Mouse (Mus musculus) erythroid progenitor cell, adult 5-6 weeks (primary cell): ENCODE results near the gene Sec24d. TPM values are rescaled to one million over a fixed set of nuclear protein-coding genes. Genes with fewer than 3 reads are reported as not detected.

Experiments used
- ATAC-seq: replicated peaks from 2 replicates; pipeline ENCODE4 v1.8.0; 2016; ENCODE audit warnings: moderate number of reproducible peaks, mild to moderate bottlenecking, moderate TSS enrichment, inconsistent platforms; ENCODE audit not compliant: poor library complexity, low FRiP score, severe bottlenecking
- total RNA-seq, 2 experiments: library from RNA; stranded (forward) in 1 of 2; stranded (reverse) in 1 of 2; fragments of 150-400 nt in 1 of 2; fragments of 186-747, 209-891 nt in 1 of 2; gene quantifications; 2 replicates each; pipeline versions ENCODE4 v1.2.3 to v1.2.4; 2015 to 2017; ENCODE audit warnings: low replicate concordance in 2 of 2

The Sec24d gene
- total RNA-seq, 2 experiments from 2014 or later = 4.2 to 8.7 TPM

DNA sequence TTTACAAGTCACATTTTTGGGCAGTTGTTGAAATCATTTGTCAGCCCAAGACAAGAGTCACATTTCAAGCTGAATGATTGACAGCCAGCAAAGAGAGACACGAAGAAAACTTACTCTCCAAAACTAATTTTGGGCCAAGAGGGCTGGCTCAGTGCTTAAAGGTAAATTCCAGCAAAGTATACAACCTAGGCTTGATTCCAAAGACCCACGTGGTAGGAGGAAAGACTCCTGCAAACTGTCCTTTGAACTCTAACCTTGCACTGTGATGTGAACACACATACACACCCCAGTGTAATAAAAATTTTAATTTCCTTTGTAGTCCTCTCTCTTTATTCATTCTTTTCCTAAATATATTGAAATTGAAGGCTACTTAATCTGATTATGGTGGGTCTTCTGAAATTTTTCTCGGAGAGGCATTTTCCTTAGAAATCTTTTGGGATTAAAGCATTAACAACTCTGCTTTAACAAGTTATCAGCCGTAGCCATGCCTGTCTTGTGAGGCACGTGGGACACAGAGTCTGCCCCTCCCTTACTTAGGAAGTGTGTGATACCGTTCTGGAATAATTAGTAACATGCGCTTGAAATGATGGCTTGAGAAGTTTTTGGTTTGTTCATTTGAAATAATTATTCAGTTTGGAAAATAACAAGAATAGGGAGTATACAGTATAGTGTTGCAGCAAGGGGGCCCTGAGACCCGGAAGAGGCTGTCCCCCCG lies 21.8 kb downstream of the Sec24d start:
- ATAC-seq = no peak

DNA sequence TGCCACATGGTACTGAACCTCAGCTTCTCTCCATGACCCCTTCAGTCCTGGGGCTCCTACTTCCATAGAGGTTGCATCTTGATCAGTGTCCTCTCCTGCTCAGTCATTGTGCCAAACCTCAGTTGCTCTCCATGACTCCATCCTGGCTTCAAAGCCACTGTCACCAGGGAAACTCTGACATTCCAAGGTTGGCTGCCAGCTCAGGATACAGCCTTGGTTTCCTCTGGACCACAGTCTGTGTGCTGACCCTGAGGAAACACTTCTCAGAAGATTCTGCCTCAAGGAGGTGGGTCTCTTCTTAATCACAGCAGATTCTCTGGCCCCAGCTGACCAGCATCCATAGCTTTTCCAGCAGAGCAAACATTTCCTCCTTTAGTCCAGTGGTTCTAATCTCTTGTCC lies 24.4 kb downstream of the Sec24d start:
- ATAC-seq = no peak

DNA sequence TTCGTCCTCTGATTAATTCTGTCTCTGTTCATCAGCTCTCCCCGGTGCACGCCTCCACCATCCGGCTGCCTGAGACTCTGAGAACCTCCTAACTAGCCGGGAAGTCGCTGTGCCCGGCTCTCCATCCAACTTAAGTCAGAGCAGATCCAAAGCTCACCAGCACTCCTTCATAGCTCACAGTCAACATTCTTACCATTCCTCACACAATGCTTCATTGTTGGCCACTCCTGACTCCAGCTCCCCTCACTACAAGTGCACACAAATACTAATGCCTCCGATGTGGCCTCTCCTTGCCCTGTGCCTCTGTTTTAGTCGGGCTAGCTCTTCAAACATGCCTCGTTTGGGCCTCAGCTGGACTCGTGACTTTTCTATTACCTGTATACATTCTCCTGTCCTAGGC lies 29.4 kb downstream of the Sec24d start:
- ATAC-seq = no peak

DNA sequence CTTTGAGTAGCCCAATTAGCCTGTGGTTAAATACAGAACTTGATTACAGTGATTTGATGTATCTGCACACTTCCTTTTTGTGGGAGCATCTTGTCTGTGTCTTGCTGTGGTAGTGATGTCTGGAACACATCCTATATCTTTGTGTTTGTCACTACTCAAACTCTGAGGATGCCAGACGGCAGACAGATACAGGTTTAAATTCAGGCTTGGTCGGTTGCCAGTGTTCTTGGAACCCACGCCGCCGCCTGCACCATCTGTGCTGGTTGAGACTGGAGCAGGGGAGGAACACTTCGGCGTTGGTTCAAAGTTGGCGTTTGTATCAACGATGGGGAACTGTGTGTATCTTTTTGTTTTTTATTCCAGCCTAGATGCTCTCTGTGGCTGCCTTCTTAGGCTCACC lies 31.0 kb downstream of the Sec24d start:
- ATAC-seq = no peak

DNA sequence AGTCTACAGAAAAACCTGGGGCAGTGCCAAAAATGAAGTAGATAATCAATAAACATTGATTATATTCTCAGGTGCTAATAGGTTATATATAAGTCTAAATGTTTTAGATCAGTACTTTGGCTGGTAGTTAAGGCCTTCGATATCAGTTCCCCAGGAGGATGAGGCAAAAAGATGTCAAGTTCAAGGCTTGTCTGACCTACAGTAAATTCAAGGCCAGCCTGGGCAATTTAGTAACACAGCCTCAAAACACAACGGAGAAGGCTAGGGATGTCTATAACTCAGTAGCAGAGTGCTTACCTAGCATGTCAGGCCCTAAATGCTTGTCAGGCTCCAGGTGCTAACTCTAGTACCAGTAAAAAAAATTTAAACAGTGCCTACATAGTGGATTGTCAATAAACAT lies 34.3 kb downstream of the Sec24d start:
- ATAC-seq = no peak

DNA sequence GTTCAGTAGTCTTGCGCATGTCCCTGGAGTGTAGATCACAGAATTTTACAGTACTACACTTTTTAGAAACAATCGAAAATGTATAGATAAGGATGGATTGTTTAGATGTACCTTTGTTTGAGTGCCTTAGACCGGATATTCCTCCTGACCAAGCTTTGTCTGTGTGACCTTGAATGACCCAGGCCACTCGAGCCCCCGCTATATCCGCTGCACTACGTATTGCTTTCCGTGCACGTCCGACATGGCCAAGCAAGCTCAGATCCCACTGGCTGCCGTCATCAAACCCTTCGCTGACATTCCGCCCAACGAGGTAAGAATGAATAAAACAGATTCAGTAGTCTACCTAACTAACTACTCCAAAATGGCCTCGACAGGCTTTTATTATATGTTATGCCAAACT lies 38.4 kb downstream of the Sec24d start:
- ATAC-seq = no peak

DNA sequence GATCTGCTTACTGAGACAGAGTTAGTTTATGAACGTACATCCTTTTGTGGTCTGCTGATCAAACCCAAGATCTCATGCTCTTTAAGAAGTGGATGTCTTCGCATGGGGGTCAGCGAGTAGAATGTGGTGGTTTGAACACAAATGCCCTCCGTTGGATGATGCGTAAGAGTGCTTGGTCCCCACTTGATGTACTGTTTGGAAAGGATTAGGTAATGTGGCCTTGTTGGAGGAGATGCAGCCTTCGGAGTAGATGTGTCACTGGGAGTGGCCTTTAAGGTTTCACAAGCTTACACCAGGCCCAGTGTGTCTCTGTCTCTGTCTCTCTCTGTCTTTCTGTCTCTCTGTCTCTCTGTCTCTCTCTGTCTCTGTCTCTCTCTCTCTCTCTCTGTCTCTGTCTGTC lies 40.2 kb downstream of the Sec24d start:
- ATAC-seq = no peak

DNA sequence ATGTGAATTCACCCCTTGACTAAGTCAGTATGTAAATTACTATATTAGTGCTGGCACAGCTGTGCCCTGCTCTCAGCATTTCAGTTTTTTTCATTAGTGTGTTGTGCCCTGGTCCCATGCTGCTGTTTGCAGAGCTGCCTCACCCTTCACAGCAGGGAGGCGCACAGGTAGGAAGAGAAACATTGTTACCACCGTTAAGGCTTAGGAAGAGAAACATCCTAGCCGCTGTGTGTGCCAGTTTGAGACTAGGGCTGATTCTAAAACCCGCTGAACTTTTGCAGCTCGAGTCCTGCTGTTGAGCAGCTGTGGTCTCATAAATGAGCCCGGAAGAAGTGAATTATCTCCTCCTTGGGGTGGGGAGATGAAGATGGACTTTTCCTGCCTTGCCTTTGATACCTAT lies 41.9 kb downstream of the Sec24d start:
- no peak for ATAC-seq

DNA sequence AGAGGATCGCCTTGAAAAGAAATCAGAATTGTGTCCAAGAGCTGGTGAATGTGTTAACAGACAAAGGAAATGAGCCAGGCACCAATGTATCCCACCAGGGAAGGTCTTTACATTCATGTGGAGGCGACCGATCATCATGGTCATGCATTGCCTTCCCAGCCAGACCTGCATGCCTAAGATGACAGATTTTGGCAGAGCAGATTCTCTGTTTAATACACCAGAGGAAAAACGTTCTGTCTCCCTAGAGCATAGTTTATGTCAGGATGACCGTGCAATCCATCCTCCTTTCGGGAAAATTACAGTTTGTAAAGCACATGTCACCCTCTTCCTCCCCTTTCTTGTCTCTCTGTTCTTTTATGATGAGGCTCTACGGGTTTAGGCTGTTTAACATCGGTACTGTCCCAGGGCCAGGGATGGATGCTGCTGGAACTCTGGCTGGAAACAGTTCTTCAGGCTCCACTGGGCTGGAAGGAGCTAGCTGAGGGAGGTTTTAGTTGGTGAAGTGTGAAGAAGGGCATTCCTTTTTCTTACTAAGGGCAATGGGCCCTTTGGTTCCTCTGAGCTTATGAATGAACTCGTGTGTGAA lies 45.3 kb downstream of the Sec24d start:
- no peak for ATAC-seq

DNA sequence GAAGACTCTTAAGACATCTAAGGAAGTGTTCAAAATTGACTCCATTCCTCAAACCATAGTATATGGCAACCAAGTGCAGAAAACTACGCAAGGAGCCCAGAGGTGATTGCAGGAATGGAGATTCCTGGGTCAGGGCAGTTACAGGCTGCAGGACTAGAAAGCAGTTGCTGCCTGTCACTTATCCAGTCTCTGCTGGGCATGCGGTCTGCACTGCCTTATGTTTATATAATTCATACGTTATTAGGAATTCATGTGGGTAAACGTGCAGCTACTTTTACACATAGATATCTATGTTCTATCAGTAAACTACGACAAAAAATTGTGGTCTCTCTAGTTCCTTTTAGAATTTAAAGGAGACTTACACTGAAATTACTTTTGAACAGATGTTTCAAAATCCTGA lies 46.2 kb downstream of the Sec24d start:
- ATAC-seq = no peak

DNA sequence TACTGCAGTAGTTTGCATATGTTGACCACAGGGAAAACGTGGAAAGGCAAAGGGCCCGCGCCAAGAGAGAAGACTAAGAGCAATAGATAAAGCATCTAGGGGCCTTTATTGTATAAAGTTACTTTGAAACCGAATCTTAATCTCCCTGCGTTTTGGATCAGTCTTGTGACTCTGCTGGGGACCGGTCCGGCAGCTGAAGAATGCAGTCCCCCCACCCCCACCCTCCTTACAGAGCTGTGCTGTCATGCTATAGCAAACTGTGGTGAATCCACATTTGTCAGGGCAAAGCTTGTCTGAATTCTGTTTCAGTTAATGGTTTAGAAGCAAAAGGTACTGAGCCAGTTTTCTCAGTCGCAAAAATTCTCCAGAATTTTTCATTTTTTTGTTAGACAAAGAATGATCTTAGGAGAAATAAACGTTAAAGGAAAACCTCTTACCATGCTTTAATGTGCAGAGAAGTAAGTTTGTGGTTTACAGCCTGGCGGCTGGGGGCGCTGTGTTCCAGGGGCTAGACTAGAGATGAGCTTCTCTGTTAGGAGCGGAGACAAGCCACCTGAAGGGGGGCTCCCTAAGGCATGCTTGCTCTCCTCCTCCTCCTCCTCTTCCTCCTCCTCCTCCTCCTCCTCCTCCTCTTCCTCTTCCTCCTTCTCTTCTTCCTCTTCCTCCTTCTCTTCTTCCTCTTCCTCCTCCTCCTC lies 46.8 kb downstream of the Sec24d start:
- ATAC-seq = no peak

DNA sequence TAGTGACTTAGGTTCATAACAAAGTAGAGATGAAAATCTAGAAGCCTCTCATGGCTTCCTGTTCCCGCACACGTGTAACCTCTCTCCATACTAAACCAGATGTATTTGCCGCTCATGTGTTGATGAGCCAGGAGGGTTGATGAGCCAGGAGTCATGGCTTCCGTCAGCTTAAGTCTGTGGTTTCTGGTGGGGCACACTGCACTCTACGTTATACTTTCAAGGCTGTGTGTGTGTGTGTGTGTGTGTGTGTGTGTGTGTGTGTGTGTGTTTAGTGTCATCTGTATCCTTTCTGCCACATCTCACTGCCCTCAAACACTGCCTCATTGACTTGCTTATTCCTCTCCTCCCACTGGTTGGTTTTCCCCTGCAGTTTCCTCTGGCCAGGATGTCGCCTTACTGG lies 48.8 kb downstream of the Sec24d start:
- ATAC-seq = no peak

DNA sequence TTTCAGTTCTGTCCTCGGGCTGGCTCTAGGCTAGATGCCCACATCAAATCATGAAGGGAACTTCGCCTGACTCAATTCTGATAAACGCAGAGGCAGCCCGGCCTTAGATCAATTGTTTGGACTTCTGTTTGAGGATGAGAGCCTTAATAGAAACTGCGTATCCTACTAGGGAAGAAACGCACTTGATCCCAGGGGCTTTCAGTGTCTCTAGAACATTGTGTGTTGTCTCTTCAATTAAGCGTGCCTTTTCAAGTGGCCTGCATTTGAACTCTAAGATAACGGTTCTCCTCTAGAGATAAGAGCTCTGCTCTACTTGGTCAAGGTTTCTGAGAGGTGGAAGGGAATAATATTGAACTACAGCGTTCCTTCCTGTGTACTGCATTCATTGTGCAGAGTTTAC lies 49.8 kb downstream of the Sec24d start:
- ATAC-seq = no peak

DNA sequence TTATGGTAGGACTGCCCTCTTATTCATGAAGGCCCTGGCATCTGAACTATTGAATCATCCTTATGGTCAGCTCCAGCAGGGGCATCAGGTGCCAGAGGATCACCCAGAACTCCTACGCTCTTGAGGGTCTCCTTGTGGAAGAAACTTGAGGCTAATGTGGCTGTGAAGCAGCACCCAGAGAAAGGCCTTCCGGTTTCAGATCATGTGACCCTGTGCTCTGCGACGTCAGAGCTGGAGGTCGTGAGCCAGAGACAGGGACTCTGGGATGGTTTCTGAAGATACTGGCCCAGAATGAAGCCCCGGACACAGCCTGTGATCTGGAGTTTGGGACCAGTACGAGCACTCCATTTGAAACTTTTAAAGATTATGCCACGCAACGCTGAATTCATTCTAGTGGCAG lies 53.1 kb downstream of the Sec24d start:
- ATAC-seq = no peak

DNA sequence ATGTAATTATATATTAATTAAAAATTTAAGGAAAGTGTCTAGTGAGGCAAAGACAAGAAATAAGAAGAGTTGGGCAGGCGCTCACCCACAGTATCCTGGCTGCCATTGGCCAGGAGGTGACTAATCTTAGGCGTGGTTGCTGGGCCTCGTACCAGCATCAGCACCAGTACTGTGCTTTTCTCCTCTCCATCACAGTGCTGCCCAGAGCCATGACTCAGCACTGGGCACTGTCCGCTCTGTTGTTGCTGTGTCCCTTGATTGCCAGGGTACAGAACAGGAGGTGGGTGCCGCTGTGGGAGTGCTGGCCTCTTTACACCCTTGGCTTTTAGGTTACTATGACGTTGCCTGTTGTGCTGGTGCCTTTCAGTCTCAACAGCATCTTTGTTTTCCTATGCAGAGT lies 54.4 kb downstream of the Sec24d start:
- no peak for ATAC-seq

DNA sequence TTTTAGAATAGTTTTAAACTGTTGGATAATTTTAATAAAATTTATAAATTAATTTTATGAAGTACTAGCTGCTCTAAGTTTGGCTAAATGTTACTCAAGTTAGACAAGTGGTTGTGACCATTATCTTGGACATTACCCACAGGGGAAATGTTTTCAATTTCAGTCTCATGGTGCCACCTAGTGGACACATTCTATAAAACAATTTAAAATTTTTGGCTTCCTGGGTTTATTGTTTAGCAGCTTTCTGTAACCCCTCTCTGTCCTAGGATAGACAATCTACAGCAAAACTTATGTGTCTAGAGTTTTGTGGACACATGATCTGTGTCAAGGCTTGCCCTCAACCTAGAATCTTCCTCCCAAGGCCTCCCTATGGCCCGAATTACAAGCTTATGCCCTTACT lies 54.9 kb downstream of the Sec24d start:
- ATAC-seq = no peak

DNA sequence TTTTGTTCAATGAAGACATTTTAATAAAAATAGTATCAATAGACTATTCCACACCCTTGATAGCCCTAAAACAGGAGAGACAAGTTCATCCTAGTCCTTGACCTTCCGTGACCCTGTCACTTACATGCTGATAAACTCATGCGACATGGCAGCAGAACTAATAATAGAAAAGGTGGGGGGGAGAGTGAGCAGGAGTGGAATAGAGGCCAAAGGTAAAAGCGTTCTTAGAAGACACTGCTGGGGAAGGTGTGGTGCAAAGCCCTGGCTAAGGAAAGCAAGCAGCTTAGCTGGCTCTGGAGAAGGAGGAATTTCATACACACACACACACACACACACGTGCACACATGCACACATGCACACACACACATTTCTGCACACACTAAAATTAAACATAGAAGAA lies 57.1 kb downstream of the Sec24d start:
- ATAC-seq = no peak

DNA sequence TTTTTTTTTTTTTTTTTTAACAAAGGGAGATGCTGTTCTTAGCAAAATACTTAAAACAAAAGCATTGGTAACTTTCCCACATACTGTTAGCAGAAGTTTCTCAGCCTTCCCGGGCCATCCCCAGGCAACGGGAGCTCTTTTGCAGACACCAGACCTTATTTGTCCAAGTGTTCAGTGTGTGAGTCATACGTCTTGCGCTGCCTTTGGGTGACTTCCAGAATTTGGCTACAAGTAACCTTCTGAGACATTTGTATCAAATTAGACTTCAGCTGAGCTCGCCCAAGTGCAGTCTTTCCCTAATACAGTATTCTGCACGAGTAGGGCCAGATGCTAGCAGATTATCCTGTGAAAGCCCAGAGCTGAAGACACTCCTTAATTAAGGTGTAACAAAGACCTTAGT lies 62.0 kb downstream of the Sec24d start:
- ATAC-seq = no peak

DNA sequence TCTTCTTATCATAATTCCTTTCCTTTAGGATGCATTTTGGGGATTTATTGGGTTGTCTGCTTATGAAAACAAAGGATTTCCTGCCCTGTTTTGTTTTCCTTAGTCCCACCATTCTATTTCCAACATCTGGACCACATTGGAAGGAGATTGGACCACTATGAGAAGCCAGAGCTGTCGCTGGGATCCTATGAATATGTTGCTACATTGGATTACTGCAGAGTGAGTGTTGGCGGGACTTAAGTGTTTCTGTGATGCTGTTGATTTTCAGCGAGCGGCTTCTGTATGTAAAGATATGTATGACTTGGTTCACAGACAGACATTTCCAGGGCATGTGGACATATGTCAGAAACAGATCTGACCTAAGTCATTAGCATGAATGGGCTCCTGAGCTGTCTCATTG lies 63.0 kb downstream of the Sec24d start:
- ATAC-seq = no peak

DNA sequence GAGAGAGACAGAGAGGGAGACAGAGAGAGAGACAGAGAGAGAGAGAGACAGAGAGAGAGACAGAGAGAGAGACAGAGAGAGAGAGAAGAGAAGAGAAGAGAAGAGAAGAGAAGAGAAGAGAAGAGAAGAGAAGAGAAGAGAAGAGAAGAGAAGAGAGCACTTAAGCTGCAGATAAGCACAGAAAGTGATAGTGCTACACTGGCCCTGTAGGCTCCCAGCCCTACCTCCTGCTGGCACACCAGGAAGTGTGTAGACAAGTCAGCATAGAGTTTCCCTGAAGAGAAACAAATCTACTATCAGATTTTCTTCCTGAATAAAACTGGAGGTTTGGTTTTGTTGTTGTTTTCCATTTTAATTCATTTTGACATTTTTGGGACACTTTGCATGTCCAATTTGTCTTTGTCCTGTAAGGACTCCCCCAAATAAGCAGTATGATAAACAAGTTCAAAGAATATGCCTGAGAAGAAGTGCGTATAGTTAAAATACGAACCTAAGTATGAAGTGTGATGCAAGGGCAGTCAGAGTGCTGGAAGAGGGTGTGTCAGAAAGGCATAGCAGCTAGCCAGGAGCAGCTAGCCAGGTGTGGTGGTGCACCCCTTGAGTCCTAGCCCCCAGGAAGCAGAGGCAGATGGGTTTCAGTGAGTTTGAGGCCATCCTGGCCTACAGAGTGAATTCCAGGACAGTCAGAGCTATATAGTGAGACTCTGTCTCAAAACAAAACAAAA lies 65.2 kb downstream of the Sec24d start:
- ATAC-seq = no peak

DNA sequence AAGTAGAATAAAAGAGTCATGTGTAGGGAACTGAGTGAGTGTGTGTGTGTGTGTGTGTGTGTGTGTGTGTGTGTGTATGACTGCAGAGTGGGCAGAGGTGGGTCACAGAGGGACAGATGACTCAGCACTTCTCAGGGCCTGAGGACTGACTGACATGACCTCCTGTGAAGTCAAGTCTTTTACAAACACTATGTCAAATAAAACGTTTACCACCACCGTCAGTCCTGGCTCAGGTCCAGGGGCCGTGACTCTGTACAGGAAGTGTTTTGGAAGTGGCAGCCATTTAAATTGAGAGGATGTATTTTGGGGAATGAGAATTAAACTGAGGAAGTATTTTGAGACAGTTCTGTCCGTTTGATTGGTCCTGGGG lies 65.8 kb downstream of the Sec24d start:
- ATAC-seq = peak; percentile 42; the same call in 1 of the 2 replicates
